Mouse (Mus musculus): ENCODE data around the gene Zfp36. TPM values are rescaled to one million over a fixed set of nuclear protein-coding genes. Genes with fewer than 3 reads are reported as not detected.

Gene Zfp36
- 121 and 173 TPM in 2 replicates for polyA plus RNA-seq (2012; ENCODE audit: low replicate concordance)

GRCm38 (mm10) chr7:28380237-28381016 is at the start of gene Zfp36:
Zfp36 (minus strand) TSS chr7:28380253.

GRCm38 (mm10) chr7:28392429-28393271 is 12.6 kb upstream of the Zfp36 start, which contains the start of the genes Med29 and Paf1:
Med29 (minus strand) TSS chr7:28392708.
Paf1 (plus strand) TSS chr7:28392951.

GRCm38 (mm10) chr7:28372251-28373108 is 7.6 kb downstream of the Zfp36 start, which contains the start of gene Plekhg2:
Plekhg2 (minus strand) TSS chr7:28372599.

GRCm38 (mm10) chr7:28350155-28350883 is 29.7 kb downstream of the Zfp36 start, which contains the start of gene Rps16:
Rps16 (plus strand) TSS chr7:28350652.

GRCm38 (mm10) chr7:28338108-28338998 is 41.7 kb downstream of the Zfp36 start, which contains the start of gene Supt5:
Supt5 (minus strand) TSS chr7:28338746.

Other genes starting within 250 kb of the Zfp36 start
- 174 and 407 TPM in 2 replicates for gene Fbl, start 210.5 kb downstream of the Zfp36 start, polyA plus RNA-seq (2012; ENCODE audit: low replicate concordance)
- gene Dyrk1b, start 200.8 kb downstream of the Zfp36 start, polyA plus RNA-seq (2012; ENCODE audit: low replicate concordance), result 77.0 and 127 TPM in 2 replicates
- gene Eid2, start 112.4 kb downstream of the Zfp36 start, polyA plus RNA-seq (2012; ENCODE audit: low replicate concordance), result 2.2 and 4.9 TPM in 2 replicates
- gene Eid2b, start 102.5 kb downstream of the Zfp36 start, polyA plus RNA-seq (2012; ENCODE audit: low replicate concordance), result 4.1 and 13.4 TPM in 2 replicates
- not detected in 2 replicates for gene Selenov, start 89.1 kb downstream of the Zfp36 start, polyA plus RNA-seq (2012; ENCODE audit: low replicate concordance)
- gene Dll3, start 78.0 kb downstream of the Zfp36 start, polyA plus RNA-seq (2012; ENCODE audit: low replicate concordance), result 0.29 and 0.88 TPM in 2 replicates
- 282 and 375 TPM in 2 replicates for gene Timm50, start 68.2 kb downstream of the Zfp36 start, polyA plus RNA-seq (2012; ENCODE audit: low replicate concordance)
- 77.8 and 132 TPM in 2 replicates for gene Supt5, start 41.5 kb downstream of the Zfp36 start, polyA plus RNA-seq (2012; ENCODE audit: low replicate concordance)
- gene Rps16, start 29.6 kb downstream of the Zfp36 start, polyA plus RNA-seq (2012; ENCODE audit: low replicate concordance), result 186 and 1,166 TPM in 2 replicates
- gene Plekhg2, start 7.7 kb downstream of the Zfp36 start, polyA plus RNA-seq (2012; ENCODE audit: low replicate concordance), result 33.7 and 46.3 TPM in 2 replicates
- gene Med29, start 12.5 kb upstream of the Zfp36 start, polyA plus RNA-seq (2012; ENCODE audit: low replicate concordance), result 11.5 and 21.2 TPM in 2 replicates
- gene Paf1, start 12.7 kb upstream of the Zfp36 start, polyA plus RNA-seq (2012; ENCODE audit: low replicate concordance), result 69.3 and 112 TPM in 2 replicates
- gene Gmfg, start 57.2 kb upstream of the Zfp36 start, polyA plus RNA-seq (2012; ENCODE audit: low replicate concordance), result 0.46 and 2.5 TPM in 2 replicates
- 0.54 and 0.84 TPM in 2 replicates for gene Lrfn1, start 71.7 kb upstream of the Zfp36 start, polyA plus RNA-seq (2012; ENCODE audit: low replicate concordance)
- gene Ifnl2, start 130.2 kb upstream of the Zfp36 start, polyA plus RNA-seq (2012; ENCODE audit: low replicate concordance), result not detected in 2 replicates
- gene Ifnl3, start 142.6 kb upstream of the Zfp36 start, polyA plus RNA-seq (2012; ENCODE audit: low replicate concordance), result not detected in 2 replicates
- not detected in 2 replicates for gene Sycn, start 160.6 kb upstream of the Zfp36 start, polyA plus RNA-seq (2012; ENCODE audit: low replicate concordance)
- 0.15 and 0.30 TPM in 2 replicates for gene Nccrp1, start 167.0 kb upstream of the Zfp36 start, polyA plus RNA-seq (2012; ENCODE audit: low replicate concordance)
- gene Samd4b, start 217.9 kb upstream of the Zfp36 start, polyA plus RNA-seq (2012; ENCODE audit: low replicate concordance), result 121 and 137 TPM in 2 replicates
- gene Pak4, start 217.9 kb upstream of the Zfp36 start, polyA plus RNA-seq (2012; ENCODE audit: low replicate concordance), result 59.1 and 63.0 TPM in 2 replicates

All from leukemia stem cell, adult 10-12 weeks (primary cell).